Mouse (Mus musculus): ENCODE measurements around the gene Polr2b. TPM values are rescaled to one million over a fixed set of nuclear protein-coding genes. Genes with fewer than 3 reads are reported as not detected.

The Polr2b gene
- total and polyA plus RNA-seq, 3 experiments = 58.3 to 178 (median 91.4) TPM

DNA sequence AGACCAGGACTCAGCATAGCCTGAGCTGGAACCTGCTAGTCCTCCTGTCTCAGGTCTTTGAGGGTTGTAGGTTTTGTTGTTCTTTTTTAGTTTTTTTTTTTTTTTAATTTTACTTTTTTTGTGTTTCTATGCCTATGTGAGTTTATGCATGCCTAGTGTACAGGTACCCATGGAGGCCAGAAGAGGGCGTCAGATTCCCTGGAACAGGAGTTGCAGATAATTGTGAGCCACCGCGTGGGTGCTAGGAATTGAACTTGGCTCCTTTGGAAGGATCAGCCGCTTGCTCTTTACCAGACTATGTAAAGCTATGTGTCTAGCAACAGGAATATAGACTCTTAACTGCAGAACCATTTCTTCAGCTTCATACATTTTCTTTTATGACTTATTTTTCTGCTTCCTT lies 4.3 kb downstream of the Polr2b start:
- Histone ChIP-seq H3K9me3 (replicated peaks; ENCODE audit: insufficient read depth, low read length) (no peaks in the 10 kb centered on the region), H3K4me3 (ENCODE audit: control insufficient read depth in 1 of 2, insufficient read depth in 1 of 2, low read depth in 2 of 2, low read length in 2 of 2) (no peak overlapping the region), H3K36me3 (ENCODE audit: control insufficient read depth in 1 of 2, insufficient read depth in 2 of 2, low read length in 2 of 2) (peaks cover 14 to 35% of the 10 kb centered on the region in 2 experiments), H3K27me3 (ENCODE audit: control insufficient read depth in 1 of 2, insufficient read depth in 2 of 2, low read length in 2 of 2) (no peaks in the 10 kb centered on the region), H3K9ac (ENCODE audit: control insufficient read depth, low read depth, low read length, poor library complexity, severe bottlenecking) (no peak overlapping the region), H3K79me2 (ENCODE audit: control insufficient read depth, insufficient read depth, low read length, poor library complexity) (peaks cover 35% of the 10 kb centered on the region), H3K27ac (ENCODE audit: control insufficient read depth, low read depth, low read length) (no peak overlapping the region), H3K4me1 (ENCODE audit: control insufficient read depth in 1 of 2, insufficient read depth in 2 of 2, low read length in 2 of 2) (peaks cover 3 to 8% of the 10 kb centered on the region in 2 experiments)
- no peak for TF ChIP-seq NELFE (IDR thresholded peaks at IDR 0.05; ENCODE audit: low read depth, low read length)
- peak; percentile 7 to 35 (median 18); a peak in 3 of 6 replicates for TF ChIP-seq CTCF (IDR thresholded peaks at IDR 0.05 in 2 of 3, conservative IDR thresholded peaks at IDR 0.05 in 1 of 3; ENCODE audit: control insufficient read depth in 1 of 3, insufficient read depth in 1 of 3, low read depth in 2 of 3, low read length in 3 of 3, poor library complexity in 1 of 3, severe bottlenecking in 1 of 3)
- TF ChIP-seq ZNF384 (IDR thresholded peaks at IDR 0.05; ENCODE audit: low read depth, low read length) = peak; percentile 40; the same call in 1 of the 2 replicates
- no peak for TF ChIP-seq TAL1 (IDR thresholded peaks at IDR 0.05; ENCODE audit: low read length)
- no peak for TF ChIP-seq GABPA (IDR thresholded peaks at IDR 0.05; ENCODE audit: low read depth, low read length)
- no peak for TF ChIP-seq CHD2 (IDR thresholded peaks at IDR 0.05; ENCODE audit: low read length)
- TF ChIP-seq ETS1 (IDR thresholded peaks at IDR 0.05; ENCODE audit: low read depth, low read length) = no peak
- peak; percentile 27 for DNase-seq (ENCODE audit: low read depth, low spot score)

DNA sequence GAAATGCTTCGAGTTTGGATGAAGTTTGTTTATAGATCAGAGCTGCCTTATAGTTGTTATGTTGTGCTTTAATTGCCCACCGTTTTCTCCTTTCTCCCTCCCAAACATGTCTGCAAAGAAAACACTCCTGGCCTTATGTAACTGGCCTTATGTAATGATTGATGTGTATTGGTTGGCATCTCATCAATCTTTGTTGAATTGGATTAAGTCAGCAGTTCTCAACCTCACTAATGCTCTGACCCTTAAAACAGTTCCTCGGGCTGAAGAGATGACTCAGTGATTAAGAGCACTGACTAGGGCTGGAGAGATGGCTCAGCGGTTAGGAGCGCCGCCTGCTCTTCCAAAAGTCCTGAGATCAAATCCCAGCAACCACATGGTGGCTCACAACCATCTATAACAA lies 5.0 kb downstream of the Polr2b start:
- H3K9ac ChIP-seq (ENCODE audit: control insufficient read depth, low read depth, low read length, poor library complexity, severe bottlenecking) = no peak overlapping the region
- H3K27ac ChIP-seq (ENCODE audit: control insufficient read depth, low read depth, low read length) = no peak overlapping the region
- H3K27me3 ChIP-seq (ENCODE audit: control insufficient read depth in 1 of 2, insufficient read depth in 2 of 2, low read length in 2 of 2) = no peaks in the 10 kb centered on the region
- no peaks in the 10 kb centered on the region for H3K9me3 ChIP-seq (replicated peaks; ENCODE audit: insufficient read depth, low read length)
- H3K4me1 ChIP-seq (ENCODE audit: control insufficient read depth in 1 of 2, insufficient read depth in 2 of 2, low read length in 2 of 2) = peaks cover 3 to 8% of the 10 kb centered on the region in 2 experiments
- H3K4me3 ChIP-seq (ENCODE audit: control insufficient read depth in 1 of 2, insufficient read depth in 1 of 2, low read depth in 2 of 2, low read length in 2 of 2) = no peak overlapping the region
- DNase-seq (ENCODE audit: low read depth, low spot score) = no peak
- peaks cover 14 to 43% of the 10 kb centered on the region in 2 experiments for H3K36me3 ChIP-seq (ENCODE audit: control insufficient read depth in 1 of 2, insufficient read depth in 2 of 2, low read length in 2 of 2)
- TF ChIP-seq MEF2A (IDR thresholded peaks at IDR 0.05; ENCODE audit: extremely low read depth, insufficient replicate concordance, low read depth, low read length, poor library complexity, severe bottlenecking) (no peak), TBP (IDR thresholded peaks at IDR 0.05; ENCODE audit: low read depth, low read length) (no peak), KAT2A (conservative IDR thresholded peaks at IDR 0.05; ENCODE audit: low read depth, low read length) (no peak), MXI1 (IDR thresholded peaks at IDR 0.05; ENCODE audit: low read depth, low read length) (no peak), CHD1 (IDR thresholded peaks at IDR 0.05; ENCODE audit: low read depth, low read length) (no peak), NRF1 (IDR thresholded peaks at IDR 0.05; ENCODE audit: insufficient read depth, low read depth, low read length, poor library complexity, severe bottlenecking) (no peak), USF2 (IDR thresholded peaks at IDR 0.05; ENCODE audit: borderline replicate concordance in 1 of 2, insufficient read depth in 1 of 2, low read depth in 1 of 2, low read length in 2 of 2) (no peak), ETS1 (IDR thresholded peaks at IDR 0.05; ENCODE audit: low read depth, low read length) (no peak), CTCF (IDR thresholded peaks at IDR 0.05 in 2 of 3, conservative IDR thresholded peaks at IDR 0.05 in 1 of 3; ENCODE audit: control insufficient read depth in 1 of 3, insufficient read depth in 1 of 3, low read depth in 2 of 3, low read length in 3 of 3, poor library complexity in 1 of 3, severe bottlenecking in 1 of 3) (no peak), POLR2AphosphoS5 (IDR thresholded peaks at IDR 0.05; ENCODE audit: borderline replicate concordance, low read depth, low read length) (no peak), GABPA (IDR thresholded peaks at IDR 0.05; ENCODE audit: low read depth, low read length) (no peak), MAZ (IDR thresholded peaks at IDR 0.05; ENCODE audit: low read depth, low read length) (no peak)
- H3K79me2 ChIP-seq (ENCODE audit: control insufficient read depth, insufficient read depth, low read length, poor library complexity) = peaks cover 29% of the 10 kb centered on the region
